Mouse (Mus musculus) lung, postnatal 0 days (tissue): ENCODE measurements around the gene Gpr137. TPM values are rescaled to one million over a fixed set of nuclear protein-coding genes. Genes with fewer than 3 reads are reported as not detected.

Experiments used
- ATAC-seq: fragments of 200-750 bp; cut with Nextera tagmentation; 2 replicates; pipeline ENCODE4 v1.8.0; 2017; ENCODE audit warnings: moderate library complexity
- DNase-seq: peaks from one replicate; pipeline ENCODE4 v3.0.0-alpha.2; 2016; ENCODE audit warnings: low spot score
- H3K27ac ChIP-seq: fragments of 300-500 bp; sonication (generic); 2 replicates; pipeline ENCODE4 v1.5.1; 2014; ENCODE audit warnings: antibody characterized with exemption, mild to moderate bottlenecking, low read length, mixed read lengths
- H3K27me3 ChIP-seq: fragments of 300-500 bp; sonication (generic); replicated peaks from 2 replicates; pipeline ENCODE4 v1.6.1; 2014; ENCODE audit warnings: low read length, mixed read lengths; ENCODE audit not compliant: insufficient read depth
- H3K36me3 ChIP-seq: fragments of 300-500 bp; sonication (generic); 2 replicates; pipeline ENCODE4 v1.6.1; 2014; ENCODE audit warnings: low read length, mixed read lengths; ENCODE audit not compliant: insufficient read depth
- H3K4me1 ChIP-seq: fragments of 300-500 bp; sonication (generic); 2 replicates; pipeline ENCODE4 v1.6.1; 2014; ENCODE audit warnings: antibody characterized with exemption, low read depth, low read length, mixed read lengths; ENCODE audit not compliant: insufficient read depth
- H3K4me2 ChIP-seq: fragments of 300-500 bp; sonication (generic); replicated peaks from 2 replicates; pipeline ENCODE4 v1.6.1; 2014; ENCODE audit warnings: low read depth, mild to moderate bottlenecking, low read length, moderate library complexity, mixed read lengths
- H3K4me3 ChIP-seq: fragments of 300-500 bp; sonication (generic); 2 replicates; pipeline ENCODE4 v1.5.1; 2014; ENCODE audit warnings: low read depth, low read length
- H3K9ac ChIP-seq: fragments of 300-500 bp; sonication (generic); replicated peaks from 2 replicates; pipeline ENCODE4 v1.6.1; 2014; ENCODE audit warnings: low read depth, mild to moderate bottlenecking
- H3K9me3 ChIP-seq: fragments of 300-500 bp; sonication (generic); 2 replicates; pipeline ENCODE4 v1.6.1; 2016; ENCODE audit warnings: low read length, mixed read lengths
- CTCF ChIP-seq: IDR thresholded peaks from 2 replicates; pipeline ENCODE4 v1.5.1; 2016; ENCODE audit warnings: antibody characterized with exemption, mild to moderate bottlenecking
- EP300 ChIP-seq: IDR thresholded peaks from 2 replicates; pipeline ENCODE4 v1.6.1; 2016; ENCODE audit warnings: antibody characterized with exemption, mild to moderate bottlenecking, control low read depth
- WGBS: fragments of 180-500 bp; shearing (Covaris S2); extraction: QIAGEN DNeasy Blood & Tissue Kit; methylation state at CpG from one replicate; pipeline ENCODE4 v1.1.7; 2014; 5-methylcytosine and 5-hydroxymethylcytosine counted together
- polyA plus RNA-seq: library from polyadenylated mRNA; unstranded; fragments of >200 nt; fragmentation: Nextera tagmentation; extraction: Ambion mirVana; gene quantifications from 2 replicates; pipeline ENCODE4 v1.2.1, GENCODE M21; 2015

Gene Gpr137
- polyA plus RNA-seq, 1 experiment from 2014 or later: 33.5 TPM

- peak overlapping the region; percentile 60 for H3K9ac ChIP-seq
- no peaks in the 10 kb centered on the region for H3K36me3 ChIP-seq
- peaks cover 19% of the 10 kb centered on the region for H3K4me1 ChIP-seq
- peak overlapping the region; percentile 86 for H3K27ac ChIP-seq
- no peaks in the 10 kb centered on the region for H3K9me3 ChIP-seq
- H3K4me2 ChIP-seq: peak overlapping the region; percentile 94
- WGBS: 2% methylated on average over 32 of the region's 48 CpGs
- TF ChIP-seq CTCF (peak; percentile 46), EP300 (no peak)
- peaks cover 9% of the 10 kb centered on the region for H3K27me3 ChIP-seq
- ATAC-seq (peak; percentile 20; the same call in 1 of the 2 replicates), DNase-seq (peak; percentile 70)
- H3K4me3 ChIP-seq: peak overlapping the region; percentile 74
These were observed 21.3 kb downstream of the Gpr137 start for GRCm38 (mm10) chr19:6920741-6921636.

GRCm38 (mm10) chr19:6919876-6920740 is 22.2 kb downstream of the Gpr137 start:
- ATAC-seq (no peak), DNase-seq (peak; percentile 67)
- Histone ChIP-seq H3K4me2 (peak overlapping the region; percentile 94), H3K27me3 (peaks cover under 1% of the 10 kb centered on the region), H3K36me3 (no peaks in the 10 kb centered on the region), H3K4me1 (peaks cover 15% of the 10 kb centered on the region), H3K4me3 (peak overlapping the region; percentile 74; the same call in 1 of the 2 replicates), H3K9me3 (no peaks in the 10 kb centered on the region), H3K9ac (peak overlapping the region; percentile 60; the same call in 1 of the 2 replicates), H3K27ac (no peak overlapping the region; the same call in 1 of the 2 replicates)
- WGBS: 38% methylated on average over 8 of the region's 8 CpGs
- TF ChIP-seq EP300 (no peak), CTCF (no peak)

DNA sequence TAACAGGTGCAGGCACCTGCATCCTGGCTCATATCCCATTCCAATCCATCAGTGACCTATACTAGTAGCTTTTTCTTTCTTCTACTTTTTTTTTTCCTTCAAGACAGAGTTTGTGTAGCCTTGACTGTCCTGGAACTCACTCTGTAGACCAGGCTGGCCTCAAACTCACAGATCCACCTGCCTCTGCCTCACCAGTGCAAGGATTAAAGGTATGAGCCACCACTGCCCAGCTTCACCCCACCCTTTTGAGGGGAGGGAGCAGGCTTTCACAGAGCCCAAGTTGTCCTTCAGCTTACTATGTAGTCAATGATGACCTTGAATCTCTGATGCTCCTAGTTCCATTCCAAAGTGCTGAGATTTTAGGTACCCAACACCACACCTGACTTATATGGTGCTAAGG is 22.8 kb downstream of the Gpr137 start:
- no peak overlapping the region for H3K27ac ChIP-seq
- ATAC-seq (no peak), DNase-seq (no peak)
- no peaks in the 10 kb centered on the region for H3K36me3 ChIP-seq
- H3K4me3 ChIP-seq: no peak overlapping the region
- no peaks in the 10 kb centered on the region; the same call in 1 of the 2 replicates for H3K27me3 ChIP-seq
- TF ChIP-seq CTCF: no peak
- TF ChIP-seq EP300: no peak
- peaks cover 15% of the 10 kb centered on the region for H3K4me1 ChIP-seq
- no peak overlapping the region for H3K4me2 ChIP-seq
- no peaks in the 10 kb centered on the region for H3K9me3 ChIP-seq
- no peak overlapping the region for H3K9ac ChIP-seq

DNA sequence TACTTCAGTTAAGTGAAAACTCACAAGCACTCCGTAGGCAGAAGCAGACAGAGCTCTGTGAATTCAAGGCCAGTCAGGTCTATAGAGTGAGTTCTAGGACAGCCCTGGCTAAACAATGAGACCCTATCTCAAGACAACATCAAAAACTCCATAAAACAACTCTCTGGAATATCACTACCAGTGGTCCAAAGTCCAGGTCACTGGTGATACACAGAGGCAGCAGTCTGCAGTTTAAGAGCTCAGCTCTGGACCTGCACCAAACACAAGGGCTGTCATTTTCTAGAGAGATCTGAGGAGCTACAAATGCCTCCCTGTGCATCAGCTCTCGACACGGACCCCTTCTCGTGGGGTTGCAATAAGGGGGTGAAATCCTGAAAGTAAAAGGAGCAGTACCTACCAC is 24.0 kb downstream of the Gpr137 start:
- no peaks in the 10 kb centered on the region for H3K36me3 ChIP-seq
- H3K4me2 ChIP-seq: no peak overlapping the region
- H3K9ac ChIP-seq: no peak overlapping the region
- no peak overlapping the region for H3K27ac ChIP-seq
- DNase-seq (no peak), ATAC-seq (no peak)
- H3K4me3 ChIP-seq: no peak overlapping the region
- TF ChIP-seq CTCF (no peak), EP300 (no peak)
- H3K4me1 ChIP-seq: peaks cover 15% of the 10 kb centered on the region
- H3K9me3 ChIP-seq: no peaks in the 10 kb centered on the region
- 86% methylated on average over 4 of the region's 4 CpGs for WGBS
- H3K27me3 ChIP-seq: no peaks in the 10 kb centered on the region; the same call in 1 of the 2 replicates

DNA sequence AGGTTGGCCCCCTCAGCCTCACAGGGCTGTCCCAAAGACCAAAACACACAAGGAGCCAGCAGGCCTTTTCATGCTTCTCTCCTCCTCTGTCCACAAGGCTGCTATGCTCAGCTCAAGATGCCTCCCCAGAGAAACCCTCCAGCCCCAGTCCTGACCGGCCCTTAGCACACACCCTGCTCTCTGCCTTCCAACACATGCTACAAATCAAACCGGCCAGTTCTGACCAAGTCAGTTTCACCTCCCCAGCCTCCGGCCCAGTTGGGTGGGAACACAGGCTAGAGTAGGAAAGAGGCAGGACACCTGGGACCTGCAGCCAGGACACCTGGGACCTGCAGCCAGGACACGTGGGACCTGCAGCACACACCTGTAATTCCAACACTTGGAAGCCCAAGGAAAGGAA is 25.8 kb downstream of the Gpr137 start:
- no peak for DNase-seq
- no peak for ATAC-seq
- Histone ChIP-seq H3K4me3 (no peak overlapping the region), H3K36me3 (peaks cover 4% of the 10 kb centered on the region; the same call in 1 of the 2 replicates), H3K27me3 (no peaks in the 10 kb centered on the region), H3K4me1 (peaks cover 11% of the 10 kb centered on the region), H3K9ac (no peak overlapping the region), H3K4me2 (no peak overlapping the region), H3K9me3 (no peaks in the 10 kb centered on the region), H3K27ac (no peak overlapping the region)
- WGBS: 74% methylated on average over 4 of the region's 4 CpGs
- TF ChIP-seq EP300 (no peak), CTCF (no peak)

DNA sequence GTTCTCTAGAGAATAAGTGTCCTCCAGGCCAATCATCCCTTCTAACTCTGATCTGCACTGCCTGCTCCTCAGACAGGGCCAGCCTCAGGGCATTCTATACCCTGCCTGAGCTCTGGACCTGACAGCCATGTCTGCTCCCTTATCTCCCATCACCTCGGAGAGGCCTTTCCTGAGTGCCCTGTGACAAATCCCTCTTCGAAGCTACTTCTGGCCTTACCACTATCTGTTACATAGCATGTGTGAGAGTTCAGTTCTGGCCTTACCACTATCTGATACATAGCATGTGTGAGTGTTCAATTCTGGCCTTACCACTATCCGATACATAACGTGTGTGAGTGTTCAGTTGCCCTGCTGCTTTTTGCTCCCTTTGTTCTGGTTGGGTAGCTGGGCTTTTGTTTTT is 27.0 kb downstream of the Gpr137 start:
- Histone ChIP-seq H3K27me3 (no peaks in the 10 kb centered on the region), H3K9me3 (no peaks in the 10 kb centered on the region), H3K4me1 (peaks cover 5% of the 10 kb centered on the region), H3K27ac (no peak overlapping the region), H3K4me2 (no peak overlapping the region), H3K36me3 (peaks cover 4% of the 10 kb centered on the region; the same call in 1 of the 2 replicates), H3K9ac (no peak overlapping the region), H3K4me3 (no peak overlapping the region)
- WGBS: 67% methylated on average over 4 of the region's 4 CpGs
- no peak for TF ChIP-seq CTCF
- no peak for TF ChIP-seq EP300
- no peak for DNase-seq
- no peak for ATAC-seq
